Mouse (Mus musculus): ENCODE measurements around the gene Ap1m2. TPM values are rescaled to one million over a fixed set of nuclear protein-coding genes. Genes with fewer than 3 reads are reported as not detected.

Ap1m2 gene
- polyA plus RNA-seq (2014; fragmentation: Illumina TruSeq; extraction: RNeasy Lipid Tissue Mini Kit (QIAGEN cat#74804); ENCODE audit: low read depth, low replicate concordance): 0.41 TPM

GRCm38 (mm10) chr9:21312134-21312533, at the start of gene Ap1m2:
Gene Ap1m2 (minus strand): TSS chr9:21312337.

DNA sequence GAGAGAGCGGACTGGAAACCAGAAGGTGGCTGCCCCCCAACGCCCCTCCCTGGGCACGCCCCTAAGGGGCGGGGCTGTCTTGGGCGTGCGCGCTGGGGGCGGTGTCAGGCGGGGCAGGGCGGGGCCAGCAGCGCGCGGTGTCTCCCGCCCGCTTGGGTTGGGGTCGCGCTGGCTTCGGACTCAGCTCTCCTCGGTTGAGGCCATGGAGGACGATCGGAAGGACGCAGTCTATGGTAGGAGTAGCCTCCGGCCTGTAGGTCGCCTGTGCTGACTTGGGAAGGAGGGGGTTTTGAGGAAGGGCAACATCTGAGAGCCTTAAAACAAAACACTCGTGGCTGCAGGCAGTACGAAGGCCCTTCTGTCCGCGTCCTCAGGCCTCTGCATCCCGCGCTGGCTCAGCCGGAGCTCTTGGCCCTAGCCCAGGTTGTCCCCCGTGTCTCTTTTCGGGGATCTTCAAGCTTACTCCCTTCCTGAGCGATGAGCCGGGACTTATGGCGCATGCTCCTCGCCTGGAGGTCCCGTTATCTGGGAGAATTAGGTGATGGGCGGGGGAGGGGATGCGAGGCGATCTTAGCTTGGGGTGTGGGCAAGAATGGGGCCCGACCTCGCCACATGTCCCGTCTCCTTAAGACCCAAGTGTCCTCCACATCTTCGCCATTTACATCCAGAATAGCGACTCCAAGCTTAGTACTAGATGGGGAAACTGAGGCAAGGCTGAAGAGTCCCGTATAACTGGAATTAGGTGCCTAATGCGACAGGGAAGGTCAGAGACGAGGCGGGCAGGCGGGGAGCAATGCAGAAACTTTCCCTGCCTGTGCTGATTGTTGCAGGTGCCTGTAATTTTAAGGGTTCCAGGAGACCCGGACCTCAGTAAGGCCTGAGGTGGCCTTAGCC, 8.7 kb upstream of the Ap1m2 start, which contains the start of gene Slc44a2:
Gene Slc44a2, plus strand, starts transcription at position 80 of the 894 bp plus-strand sequence.

GRCm38 (mm10) chr9:21291022-21291787, 20.9 kb downstream of the Ap1m2 start, which contains the start of gene Cdkn2d:
Gene Cdkn2d (minus strand): TSS chr9:21291407.

DNA sequence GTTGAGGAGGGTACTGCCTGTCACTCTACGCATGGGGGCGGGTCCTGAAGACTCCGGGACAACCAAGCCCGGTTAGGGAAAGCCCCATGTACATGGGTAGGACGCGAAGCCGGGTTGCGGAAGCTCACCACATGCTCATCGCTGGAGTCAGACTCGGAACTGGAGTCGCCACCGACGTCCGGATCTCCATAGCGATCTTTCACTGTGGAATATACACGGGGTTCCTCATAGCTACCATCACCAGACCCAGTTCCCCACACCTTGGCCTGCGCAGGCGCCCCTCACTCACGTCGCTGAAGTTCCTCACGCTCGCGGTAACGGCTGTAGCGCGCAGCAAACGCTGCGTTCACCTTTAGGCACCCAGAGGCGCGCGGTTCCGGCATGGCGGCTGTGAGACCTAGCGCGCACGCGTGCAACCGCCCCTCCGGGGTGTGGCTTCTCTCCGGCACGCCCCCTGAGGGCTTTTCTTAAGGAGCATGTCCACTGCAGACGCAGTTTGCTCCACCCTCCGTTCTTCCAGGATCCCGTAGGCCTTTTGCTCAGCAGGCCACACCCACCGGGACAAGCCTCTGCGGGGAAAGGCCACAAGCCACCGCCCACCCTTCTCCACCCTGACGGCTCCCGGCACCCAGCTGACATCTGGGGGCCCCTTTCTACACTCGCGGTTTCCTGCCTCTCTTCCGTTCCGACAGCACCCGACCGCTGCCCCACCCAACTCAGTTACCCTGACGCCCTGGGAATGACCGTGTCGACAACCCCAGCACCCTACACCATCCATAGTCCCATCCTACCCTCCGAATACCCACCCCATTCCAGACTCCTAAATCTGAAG, 24.4 kb downstream of the Ap1m2 start, which contains the start of gene Kri1:
Gene Kri1, minus strand, starts transcription at position 399 of the 832 bp plus-strand sequence.

DNA sequence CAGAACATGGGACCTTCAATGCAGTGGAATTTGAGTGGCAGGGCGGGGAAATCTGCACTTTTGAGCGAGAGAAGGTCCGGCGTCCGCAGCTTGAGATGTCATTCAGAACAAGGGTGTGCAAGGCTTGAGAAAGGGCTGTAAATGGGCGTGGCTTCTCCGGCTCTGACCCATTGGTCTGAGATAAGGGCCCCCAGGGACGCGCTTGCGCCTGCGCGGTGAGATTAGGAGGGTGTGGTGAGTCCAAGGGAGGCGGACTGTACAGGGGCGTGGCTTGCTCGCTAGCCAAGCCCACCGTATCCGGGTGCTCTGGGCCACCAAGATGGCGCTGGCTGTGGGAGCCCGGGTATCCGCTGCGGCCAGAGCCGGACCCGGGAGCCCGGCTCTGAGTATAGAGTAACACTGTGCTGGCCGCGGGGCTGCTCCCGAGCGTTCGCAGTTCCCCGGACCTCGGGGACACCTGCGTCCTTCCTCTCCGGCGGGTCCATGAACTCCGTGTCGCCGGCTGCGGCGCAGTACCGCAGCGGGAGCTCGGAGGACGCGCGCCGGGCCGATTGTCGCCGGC, 47.1 kb downstream of the Ap1m2 start, which contains the start of gene Atg4d:
Gene Atg4d, plus strand, starts transcription at position 294 of the 562 bp plus-strand sequence.

GRCm38 (mm10) chr9:21248326-21248725, 63.8 kb downstream of the Ap1m2 start, which contains the start of gene S1pr5:
Gene S1pr5 (minus strand): TSS chr9:21248443.

Other genes with a start within 250 kb of the Ap1m2 start
- gene Zglp1, start 245.2 kb downstream of the Ap1m2 start, polyA plus RNA-seq (2014; fragmentation: Illumina TruSeq; extraction: RNeasy Lipid Tissue Mini Kit (QIAGEN cat#74804); ENCODE audit: low read depth, low replicate concordance): not detected
- gene Gm49373, start 239.2 kb downstream of the Ap1m2 start, polyA plus RNA-seq (2014; fragmentation: Illumina TruSeq; extraction: RNeasy Lipid Tissue Mini Kit (QIAGEN cat#74804); ENCODE audit: low read depth, low replicate concordance): not detected
- gene Fdx1l, start 238.7 kb downstream of the Ap1m2 start, polyA plus RNA-seq (2014; fragmentation: Illumina TruSeq; extraction: RNeasy Lipid Tissue Mini Kit (QIAGEN cat#74804); ENCODE audit: low read depth, low replicate concordance): not detected
- 8.2 TPM for gene Gm38431, start 220.3 kb downstream of the Ap1m2 start, polyA plus RNA-seq (2014; fragmentation: Illumina TruSeq; extraction: RNeasy Lipid Tissue Mini Kit (QIAGEN cat#74804); ENCODE audit: low read depth, low replicate concordance)
- gene Raver1, start 220.3 kb downstream of the Ap1m2 start, polyA plus RNA-seq (2014; fragmentation: Illumina TruSeq; extraction: RNeasy Lipid Tissue Mini Kit (QIAGEN cat#74804); ENCODE audit: low read depth, low replicate concordance): 2.4 TPM
- gene Tyk2, start 181.1 kb downstream of the Ap1m2 start, polyA plus RNA-seq (2014; fragmentation: Illumina TruSeq; extraction: RNeasy Lipid Tissue Mini Kit (QIAGEN cat#74804); ENCODE audit: low read depth, low replicate concordance): 2.0 TPM
- 7.8 TPM for gene Cdc37, start 162.4 kb downstream of the Ap1m2 start, polyA plus RNA-seq (2014; fragmentation: Illumina TruSeq; extraction: RNeasy Lipid Tissue Mini Kit (QIAGEN cat#74804); ENCODE audit: low read depth, low replicate concordance)
- 6.8 TPM for gene Pde4a, start 146.6 kb downstream of the Ap1m2 start, polyA plus RNA-seq (2014; fragmentation: Illumina TruSeq; extraction: RNeasy Lipid Tissue Mini Kit (QIAGEN cat#74804); ENCODE audit: low read depth, low replicate concordance)
- 6.5 TPM for gene Keap1, start 73.0 kb downstream of the Ap1m2 start, polyA plus RNA-seq (2014; fragmentation: Illumina TruSeq; extraction: RNeasy Lipid Tissue Mini Kit (QIAGEN cat#74804); ENCODE audit: low read depth, low replicate concordance)
- gene S1pr5, start 63.9 kb downstream of the Ap1m2 start, polyA plus RNA-seq (2014; fragmentation: Illumina TruSeq; extraction: RNeasy Lipid Tissue Mini Kit (QIAGEN cat#74804); ENCODE audit: low read depth, low replicate concordance): not detected
- gene Atg4d, start 47.0 kb downstream of the Ap1m2 start, polyA plus RNA-seq (2014; fragmentation: Illumina TruSeq; extraction: RNeasy Lipid Tissue Mini Kit (QIAGEN cat#74804); ENCODE audit: low read depth, low replicate concordance): 0.36 TPM
- 6.8 TPM for gene Kri1, start 24.4 kb downstream of the Ap1m2 start, polyA plus RNA-seq (2014; fragmentation: Illumina TruSeq; extraction: RNeasy Lipid Tissue Mini Kit (QIAGEN cat#74804); ENCODE audit: low read depth, low replicate concordance)
- gene Cdkn2d, start 20.9 kb downstream of the Ap1m2 start, polyA plus RNA-seq (2014; fragmentation: Illumina TruSeq; extraction: RNeasy Lipid Tissue Mini Kit (QIAGEN cat#74804); ENCODE audit: low read depth, low replicate concordance): 23.7 TPM
- gene Slc44a2, start 8.4 kb upstream of the Ap1m2 start, polyA plus RNA-seq (2014; fragmentation: Illumina TruSeq; extraction: RNeasy Lipid Tissue Mini Kit (QIAGEN cat#74804); ENCODE audit: low read depth, low replicate concordance): 18.0 TPM
- 61.2 TPM for gene Ilf3, start 55.5 kb upstream of the Ap1m2 start, polyA plus RNA-seq (2014; fragmentation: Illumina TruSeq; extraction: RNeasy Lipid Tissue Mini Kit (QIAGEN cat#74804); ENCODE audit: low read depth, low replicate concordance)
- not detected for gene Qtrt1, start 99.5 kb upstream of the Ap1m2 start, polyA plus RNA-seq (2014; fragmentation: Illumina TruSeq; extraction: RNeasy Lipid Tissue Mini Kit (QIAGEN cat#74804); ENCODE audit: low read depth, low replicate concordance)
- gene Dnm2, start 112.6 kb upstream of the Ap1m2 start, polyA plus RNA-seq (2014; fragmentation: Illumina TruSeq; extraction: RNeasy Lipid Tissue Mini Kit (QIAGEN cat#74804); ENCODE audit: low read depth, low replicate concordance): 42.4 TPM
- gene Tmed1, start 197.9 kb upstream of the Ap1m2 start, polyA plus RNA-seq (2014; fragmentation: Illumina TruSeq; extraction: RNeasy Lipid Tissue Mini Kit (QIAGEN cat#74804); ENCODE audit: low read depth, low replicate concordance): 1.9 TPM
- gene AB124611, start 213.8 kb upstream of the Ap1m2 start, polyA plus RNA-seq (2014; fragmentation: Illumina TruSeq; extraction: RNeasy Lipid Tissue Mini Kit (QIAGEN cat#74804); ENCODE audit: low read depth, low replicate concordance): 0.36 TPM
- 11.9 TPM for gene Carm1, start 234.6 kb upstream of the Ap1m2 start, polyA plus RNA-seq (2014; fragmentation: Illumina TruSeq; extraction: RNeasy Lipid Tissue Mini Kit (QIAGEN cat#74804); ENCODE audit: low read depth, low replicate concordance)

Measured in testis, adult 10 weeks (tissue).